Mouse (Mus musculus): ENCODE results near the gene Tent5b.

The Tent5b gene

GRCm38 (mm10) chr4:133471135-133471821 lies 8.7 kb upstream of the Tent5b start:
- no peak for DNase-seq (ENCODE audit: low read depth, low spot score)

GRCm38 (mm10) chr4:133473833-133474232 lies 6.1 kb upstream of the Tent5b start:
- DNase-seq (ENCODE audit: low read depth, low spot score), result no peak

- no peak for DNase-seq (ENCODE audit: low read depth, low spot score)
Observed at GRCm38 (mm10) chr4:133480185-133480537, 229 bp downstream of the Tent5b start.

GRCm38 (mm10) chr4:133480754-133481153 lies 822 bp downstream of the Tent5b start:
- no peak for DNase-seq (ENCODE audit: low read depth, low spot score)

- no peak for DNase-seq (ENCODE audit: low read depth, low spot score)
Observed at GRCm38 (mm10) chr4:133481488-133481887, 1.6 kb downstream of the Tent5b start.

GRCm38 (mm10) chr4:133482479-133482878 lies 2.5 kb downstream of the Tent5b start:
- no peak for DNase-seq (ENCODE audit: low read depth, low spot score)

GRCm38 (mm10) chr4:133484266-133485025 lies 4.5 kb downstream of the Tent5b start:
- no peak for DNase-seq (ENCODE audit: low read depth, low spot score)

- DNase-seq (ENCODE audit: low read depth, low spot score), result no peak
Observed at GRCm38 (mm10) chr4:133485691-133486425, 5.9 kb downstream of the Tent5b start.

- no peak for DNase-seq (ENCODE audit: low read depth, low spot score)
Observed at GRCm38 (mm10) chr4:133486673-133487357, 6.9 kb downstream of the Tent5b start.

- DNase-seq (ENCODE audit: low read depth, low spot score), result no peak
Observed at GRCm38 (mm10) chr4:133488619-133489392, 8.9 kb downstream of the Tent5b start.

- no peak for DNase-seq (ENCODE audit: low read depth, low spot score)
Observed at GRCm38 (mm10) chr4:133489489-133490245, 9.7 kb downstream of the Tent5b start.

- DNase-seq (ENCODE audit: low read depth, low spot score), result no peak
Observed at GRCm38 (mm10) chr4:133491800-133492199, 11.9 kb downstream of the Tent5b start.

- DNase-seq (ENCODE audit: low read depth, low spot score), result no peak
Observed at GRCm38 (mm10) chr4:133493895-133494294, 14.0 kb downstream of the Tent5b start.

GRCm38 (mm10) chr4:133494432-133494831 lies 14.5 kb downstream of the Tent5b start:
- peak; percentile 53 for DNase-seq (ENCODE audit: low read depth, low spot score)

GRCm38 (mm10) chr4:133494867-133495266 lies 14.9 kb downstream of the Tent5b start:
- no peak for DNase-seq (ENCODE audit: low read depth, low spot score)

- DNase-seq (ENCODE audit: low read depth, low spot score), result no peak
Observed at GRCm38 (mm10) chr4:133495711-133496110, 15.8 kb downstream of the Tent5b start.

GRCm38 (mm10) chr4:133496738-133497445 lies 17.0 kb downstream of the Tent5b start:
- no peak for DNase-seq (ENCODE audit: low read depth, low spot score)

GRCm38 (mm10) chr4:133497461-133498159 lies 17.7 kb downstream of the Tent5b start:
- no peak for DNase-seq (ENCODE audit: low read depth, low spot score)

- no peak for DNase-seq (ENCODE audit: low read depth, low spot score)
Observed at GRCm38 (mm10) chr4:133498160-133498724, 18.3 kb downstream of the Tent5b start, which contains the start of gene Trnp1. TSS of gene Trnp1 (minus strand) at chr4:133498550.

Data from c-Kit-negative CD71-positive TER-119-positive erythroid progenitor cells, embryonic 14.5 days (primary cell).